ENCODE assay signal across 18 mouse cellular contexts in the genomic region with DNA sequence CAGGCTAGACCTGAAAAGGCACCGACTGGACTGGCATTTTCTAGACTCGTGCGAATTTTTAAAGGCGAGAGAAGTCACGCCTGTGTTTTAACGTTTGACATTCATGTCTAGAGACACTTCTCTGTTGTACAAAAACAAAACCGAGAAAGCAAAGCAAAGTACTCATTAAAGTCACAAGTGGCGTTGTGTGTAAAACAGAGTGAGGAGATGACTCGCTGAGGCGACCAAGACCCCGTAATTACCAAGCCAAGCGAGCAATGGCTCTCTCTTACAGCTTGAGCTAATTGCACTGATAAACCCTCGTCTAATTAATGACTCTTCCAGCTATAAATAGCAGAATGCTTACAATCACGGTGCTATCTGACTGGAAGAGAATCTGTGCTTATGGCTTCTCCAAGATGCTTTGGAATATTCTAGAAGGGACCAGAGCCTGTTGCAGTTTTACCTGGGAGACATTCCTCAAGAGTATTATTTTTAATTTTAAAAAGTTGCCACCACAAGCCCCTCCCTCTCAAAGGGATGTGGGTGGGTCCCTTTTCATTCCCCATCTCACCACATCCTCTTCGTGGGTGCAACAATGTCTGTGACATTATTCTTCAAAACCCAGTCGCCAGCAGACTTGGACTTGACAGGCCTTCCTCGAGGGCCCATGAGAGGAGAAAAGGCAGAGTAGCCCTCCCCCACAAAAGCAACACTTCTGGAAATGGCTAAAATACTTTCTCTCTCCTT.
DNase-seq lines count a peak whose midpoint lies in the region; ATAC-seq and TF ChIP-seq lines count a peak whose summit lies in the region.
"Had no signal": no experiment of that assay in that cellular context is flagged by ENCODE, and none has a peak within 500 bp of the region (broad histone marks: within the 10 kb centered on the region; RNA-seq: fewer than 3 reads in every experiment).

No protein-coding gene starts in this region.

- peaks cover 24% of the 10 kb centered on the region for H3K4me1 ChIP-seq in forebrain, embryonic 16.5 days (replicated peaks; ENCODE audit: control insufficient read depth, insufficient read depth, low read length)
- peaks cover 26% of the 10 kb centered on the region for H3K4me1 ChIP-seq in forebrain, embryonic 15.5 days
- H3K4me1 ChIP-seq in spleen, adult 2 months (ENCODE audit: control insufficient read depth, insufficient read depth, insufficient read length) = peaks cover 25% of the 10 kb centered on the region
- H3K4me1 ChIP-seq: stomach, embryonic 15.5 days had no signal

- H3K27me3 ChIP-seq in forebrain, embryonic 16.5 days (replicated peaks; ENCODE audit: control insufficient read depth, insufficient read depth, low read length) = no peaks in the 10 kb centered on the region
- no peaks in the 10 kb centered on the region for H3K27me3 ChIP-seq in forebrain, embryonic 15.5 days
- H3K27me3 ChIP-seq in spleen, adult 2 months (ENCODE audit: control insufficient read depth, insufficient read depth, low read length) = no peaks in the 10 kb centered on the region
- H3K27me3 ChIP-seq: embryonic facial prominence, embryonic 12.5 days; heart, embryonic 13.5 days; hindbrain, embryonic 13.5 days; stomach, embryonic 15.5 days had no signal

- no peak overlapping the region for H3K27ac ChIP-seq in forebrain, embryonic 16.5 days (ENCODE audit: low read length)
- H3K27ac ChIP-seq in forebrain, embryonic 15.5 days (replicated peaks) = no peak overlapping the region
- H3K27ac ChIP-seq in spleen, adult 2 months (ENCODE audit: insufficient read depth, low read length) = peak overlapping the region; percentile 44; the same call in 1 of the 2 replicates
- H3K27ac ChIP-seq: embryonic facial prominence, embryonic 12.5 days; forebrain, embryonic 10.5 days; heart, embryonic 13.5 days; hindbrain, embryonic 13.5 days; stomach, embryonic 15.5 days had no signal

- no peak for TF ChIP-seq CTCF in spleen, adult 2 months (IDR thresholded peaks at IDR 0.05; ENCODE audit: extremely low read depth, insufficient read depth, insufficient read length, insufficient replicate concordance)

- intact Hi-C loops in left cerebral cortex, postnatal 10 days (cut with DNase I) = no loop called here

- H3K36me3 ChIP-seq in forebrain, embryonic 16.5 days (ENCODE audit: control insufficient read depth, insufficient read depth) = no peaks in the 10 kb centered on the region
- no peaks in the 10 kb centered on the region for H3K36me3 ChIP-seq in forebrain, embryonic 15.5 days
- H3K36me3 ChIP-seq in spleen, adult 2 months (ENCODE audit: control insufficient read depth, insufficient read depth, low read length) = peaks cover 26% of the 10 kb centered on the region
- H3K36me3 ChIP-seq: embryonic facial prominence, embryonic 12.5 days; forebrain, embryonic 10.5 days; stomach, embryonic 15.5 days had no signal

- H3K9ac ChIP-seq in forebrain, embryonic 16.5 days (replicated peaks; ENCODE audit: low read depth, low read length) = no peak overlapping the region
- H3K9ac ChIP-seq in forebrain, embryonic 15.5 days (replicated peaks) = no peak overlapping the region
- H3K9ac ChIP-seq: embryonic facial prominence, embryonic 12.5 days; heart, embryonic 13.5 days; hindbrain, embryonic 13.5 days; lung, embryonic 14.5 days; stomach, embryonic 15.5 days had no signal

- no peaks in the 10 kb centered on the region for H3K9me3 ChIP-seq in forebrain, embryonic 16.5 days (ENCODE audit: control insufficient read depth, low read length)
- H3K9me3 ChIP-seq in forebrain, embryonic 15.5 days = 0 out of 2 replicates have a peak, but pooled peaks cover 6% of the 10 kb centered on the region
- H3K9me3 ChIP-seq: heart, embryonic 13.5 days; stomach, embryonic 15.5 days had no signal

- WGBS in forebrain, embryonic 16.5 days = 24% methylated on average over 17 of the region's 17 CpGs
- 26% methylated on average over 17 of the region's 17 CpGs for WGBS in forebrain, embryonic 15.5 days
- WGBS in spleen, adult 2 months = 50% methylated on average over 17 of the region's 17 CpGs

- DNase-seq in spleen, adult 2 months (ENCODE audit: low read depth in 1 of 2, low spot score in 2 of 2) = no peak
- no peak for DNase-seq in spleen, adult 18-20 months
- DNase-seq in T-cell, adult 2 months (ENCODE audit: low spot score) = peak; percentile 76
- DNase-seq in naive thymus-derived CD4-positive, alpha-beta T cell, adult 2 months (ENCODE audit: low read depth) = peak; percentile 75
- no peak for DNase-seq in left cerebral cortex, postnatal 10 days (ENCODE audit: extremely low spot score in 1 of 2, low spot score in 2 of 2)
- DNase-seq in ovary, postnatal 10 days (ENCODE audit: low spot score) = no peak
- DNase-seq: cerebellum, adult 9-10 months; gastrocnemius, postnatal 14 days; kidney, adult 2 months; liver; lung, embryonic 14.5 days had no signal

- H3K4me2 ChIP-seq in forebrain, embryonic 16.5 days (ENCODE audit: low read length) = no peak overlapping the region
- H3K4me2 ChIP-seq in forebrain, embryonic 15.5 days (replicated peaks) = no peak overlapping the region
- H3K4me2 ChIP-seq: embryonic facial prominence, embryonic 12.5 days; heart, embryonic 13.5 days; hindbrain, embryonic 13.5 days; lung, embryonic 14.5 days; stomach, embryonic 15.5 days had no signal

- ATAC-seq in forebrain, embryonic 16.5 days = 0 out of 2 replicates have a peak, but pooled peaks have one; percentile 26
- ATAC-seq in forebrain, embryonic 15.5 days (replicated peaks) = no peak

- no peak for TF ChIP-seq POLR2A in spleen, adult 2 months (IDR thresholded peaks at IDR 0.05; ENCODE audit: low read depth, low read length)

- no peak overlapping the region for H3K4me3 ChIP-seq in forebrain, embryonic 16.5 days (replicated peaks; ENCODE audit: low read length)
- H3K4me3 ChIP-seq in forebrain, embryonic 15.5 days = no peak overlapping the region
- H3K4me3 ChIP-seq in spleen, adult 2 months (ENCODE audit: extremely low read depth, insufficient read depth, insufficient read length) = no peak overlapping the region
- H3K4me3 ChIP-seq: embryonic facial prominence, embryonic 12.5 days; forebrain, embryonic 10.5 days; heart, embryonic 13.5 days; hindbrain, embryonic 13.5 days; stomach, embryonic 15.5 days had no signal

Comparison
In these comparisons a context has a peak if more than half of its experiments do, and no peak if none do; other contexts are left out.
1. DNase-seq: peak in T-cell, adult 2 months (single experiment) and naive thymus-derived CD4-positive, alpha-beta T cell, adult 2 months (single experiment); none in spleen, adult 2 months (0 of 2), spleen, adult 18-20 months (0 of 2), left cerebral cortex, postnatal 10 days (0 of 2) and ovary, postnatal 10 days (single experiment).